Mouse (Mus musculus): ENCODE measurements around the gene Mllt3.

Mllt3 gene

GRCm38 (mm10) chr4:88033216-88033653 is at the start of gene Mllt3:
Gene Mllt3 (minus strand): TSS chr4:88033364.
- peak; percentile 90 for DNase-seq (ENCODE audit: low read depth)

GRCm38 (mm10) chr4:88082381-88082780 is 49.2 kb upstream of the Mllt3 start:
- DNase-seq (ENCODE audit: low read depth): no peak

- no peak for DNase-seq (ENCODE audit: low read depth)
Measured at GRCm38 (mm10) chr4:88081885-88082284, 48.7 kb upstream of the Mllt3 start.

- no peak for DNase-seq (ENCODE audit: low read depth)
Measured at GRCm38 (mm10) chr4:88081417-88081816, 48.3 kb upstream of the Mllt3 start.

GRCm38 (mm10) chr4:88078983-88079382 is 45.8 kb upstream of the Mllt3 start:
- DNase-seq (ENCODE audit: low read depth): no peak

GRCm38 (mm10) chr4:88075388-88075787 is 42.2 kb upstream of the Mllt3 start:
- DNase-seq (ENCODE audit: low read depth): no peak

GRCm38 (mm10) chr4:88046280-88046679 is 13.1 kb upstream of the Mllt3 start:
- DNase-seq (ENCODE audit: low read depth): peak; percentile 24

- DNase-seq (ENCODE audit: low read depth): no peak
Measured at GRCm38 (mm10) chr4:88045151-88045550, 12.0 kb upstream of the Mllt3 start.

- peak; percentile 84 for DNase-seq (ENCODE audit: low read depth)
Measured at GRCm38 (mm10) chr4:88035361-88035760, 2.2 kb upstream of the Mllt3 start.

- peak; percentile 46 for DNase-seq (ENCODE audit: low read depth)
Measured at GRCm38 (mm10) chr4:88034387-88035157, 1.4 kb upstream of the Mllt3 start.

GRCm38 (mm10) chr4:88033729-88034386 is 694 bp upstream of the Mllt3 start:
- no peak for DNase-seq (ENCODE audit: low read depth)

GRCm38 (mm10) chr4:88032151-88033098 is 739 bp downstream of the Mllt3 start:
- DNase-seq (ENCODE audit: low read depth): no peak

- DNase-seq (ENCODE audit: low read depth): no peak
Measured at GRCm38 (mm10) chr4:88031211-88032150, 1.7 kb downstream of the Mllt3 start.

- no peak for DNase-seq (ENCODE audit: low read depth)
Measured at GRCm38 (mm10) chr4:88023567-88023966, 9.6 kb downstream of the Mllt3 start.

- peak; percentile 23 for DNase-seq (ENCODE audit: low read depth)
Measured at GRCm38 (mm10) chr4:88022623-88023022, 10.5 kb downstream of the Mllt3 start.

- no peak for DNase-seq (ENCODE audit: low read depth)
Measured at GRCm38 (mm10) chr4:88020421-88020820, 12.7 kb downstream of the Mllt3 start.

- no peak for DNase-seq (ENCODE audit: low read depth)
Measured at GRCm38 (mm10) chr4:88019645-88020044, 13.5 kb downstream of the Mllt3 start.

- no peak for DNase-seq (ENCODE audit: low read depth)
Measured at GRCm38 (mm10) chr4:88017452-88018350, 15.5 kb downstream of the Mllt3 start.

- DNase-seq (ENCODE audit: low read depth): peak; percentile 51
Measured at GRCm38 (mm10) chr4:88015765-88016164, 17.4 kb downstream of the Mllt3 start.

- no peak for DNase-seq (ENCODE audit: low read depth)
Measured at GRCm38 (mm10) chr4:88015261-88015660, 17.9 kb downstream of the Mllt3 start.
